Mouse (Mus musculus): ENCODE measurements around the gene Tspan9. TPM values are rescaled to one million over a fixed set of nuclear protein-coding genes. Genes with fewer than 3 reads are reported as not detected.

Gene Tspan9
- polyA plus RNA-seq, 1 experiment from 2014 or later: 141 TPM

DNA sequence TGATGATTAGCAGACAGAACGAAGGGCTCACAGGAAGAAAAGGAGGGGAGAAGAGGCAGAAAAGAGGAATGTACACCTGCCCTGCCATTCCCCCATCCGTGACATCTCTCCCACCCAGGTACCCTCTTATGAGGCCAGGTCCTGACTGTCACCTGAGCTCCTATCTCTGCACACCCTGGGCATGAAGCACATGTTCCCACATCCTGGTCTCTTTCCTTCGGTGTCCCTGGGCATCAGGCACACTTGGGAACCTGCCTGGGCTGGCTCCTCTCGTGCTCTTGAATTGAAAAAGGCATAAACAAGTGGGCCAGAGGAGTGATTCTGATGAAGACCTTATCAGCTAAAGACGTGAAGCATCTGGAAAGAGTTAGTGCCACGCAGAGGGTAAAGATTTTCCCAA lies 80.6 kb downstream of the Tspan9 start:
- H3K4me2 ChIP-seq: no peak overlapping the region
- ATAC-seq (ENCODE audit: insufficient number of reproducible peaks, low FRiP score, low TSS enrichment, low read depth): no peak
- H3K4me1 ChIP-seq: peaks cover 25% of the 10 kb centered on the region
- H3K36me3 ChIP-seq: no peaks in the 10 kb centered on the region
- H3K9me3 ChIP-seq: no peaks in the 10 kb centered on the region
- no peaks in the 10 kb centered on the region for H3K27me3 ChIP-seq
- no peak overlapping the region for H3K27ac ChIP-seq
- WGBS: 72% methylated on average over 6 of the region's 6 CpGs
- H3K4me3 ChIP-seq: no peak overlapping the region
- H3K9ac ChIP-seq: no peak overlapping the region

GRCm38 (mm10) chr6:128062216-128062615 lies 81.2 kb downstream of the Tspan9 start:
- Histone ChIP-seq H3K27me3 (no peaks in the 10 kb centered on the region), H3K36me3 (no peaks in the 10 kb centered on the region), H3K4me3 (no peak overlapping the region), H3K4me2 (no peak overlapping the region), H3K9me3 (no peaks in the 10 kb centered on the region), H3K4me1 (peaks cover 24% of the 10 kb centered on the region), H3K27ac (no peak overlapping the region), H3K9ac (no peak overlapping the region)
- WGBS: 90% methylated on average over 13 of the region's 13 CpGs
- ATAC-seq (ENCODE audit: insufficient number of reproducible peaks, low FRiP score, low TSS enrichment, low read depth): no peak

DNA sequence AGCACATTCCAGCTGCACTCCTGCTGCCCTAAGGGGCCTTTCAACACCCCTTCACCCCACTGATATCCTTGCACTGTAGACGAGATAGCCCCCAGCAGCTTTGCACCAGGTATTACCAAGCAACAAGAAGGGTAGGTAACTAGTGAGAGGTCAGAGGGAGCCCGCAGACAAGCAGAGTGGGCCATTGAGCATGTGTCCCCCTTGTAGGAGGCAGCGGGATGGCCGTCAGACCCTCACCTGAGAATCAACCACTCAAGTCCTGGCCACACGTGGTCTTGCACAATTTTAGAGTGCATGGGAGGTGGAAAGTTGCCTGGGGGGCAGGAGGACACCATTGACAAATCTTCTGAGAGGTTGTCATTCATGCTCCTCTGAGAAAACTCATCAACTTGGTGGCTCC lies 82.1 kb downstream of the Tspan9 start:
- 71% methylated on average over 5 of the region's 5 CpGs for WGBS
- Histone ChIP-seq H3K27me3 (no peaks in the 10 kb centered on the region), H3K27ac (no peak overlapping the region), H3K4me3 (no peak overlapping the region), H3K4me2 (no peak overlapping the region), H3K9ac (no peak overlapping the region), H3K36me3 (no peaks in the 10 kb centered on the region), H3K4me1 (peaks cover 16% of the 10 kb centered on the region), H3K9me3 (no peaks in the 10 kb centered on the region)
- ATAC-seq (ENCODE audit: insufficient number of reproducible peaks, low FRiP score, low TSS enrichment, low read depth): no peak

- Histone ChIP-seq H3K4me1 (peaks cover 4% of the 10 kb centered on the region; the same call in 1 of the 2 replicates), H3K27me3 (no peaks in the 10 kb centered on the region), H3K36me3 (no peaks in the 10 kb centered on the region), H3K4me3 (no peak overlapping the region), H3K4me2 (no peak overlapping the region), H3K27ac (no peak overlapping the region), H3K9ac (no peak overlapping the region), H3K9me3 (no peaks in the 10 kb centered on the region)
- ATAC-seq (ENCODE audit: insufficient number of reproducible peaks, low FRiP score, low TSS enrichment, low read depth): no peak
- 37% methylated on average over 9 of the region's 9 CpGs for WGBS
These were observed 84.8 kb downstream of the Tspan9 start for GRCm38 (mm10) chr6:128058570-128058969.

GRCm38 (mm10) chr6:128058157-128058556 lies 85.2 kb downstream of the Tspan9 start:
- H3K4me1 ChIP-seq: peaks cover 4% of the 10 kb centered on the region
- H3K4me3 ChIP-seq: no peak overlapping the region
- H3K9me3 ChIP-seq: no peaks in the 10 kb centered on the region
- no peak overlapping the region for H3K4me2 ChIP-seq
- no peak overlapping the region for H3K27ac ChIP-seq
- no peak for ATAC-seq (ENCODE audit: insufficient number of reproducible peaks, low FRiP score, low TSS enrichment, low read depth)
- no peaks in the 10 kb centered on the region for H3K27me3 ChIP-seq
- H3K9ac ChIP-seq: no peak overlapping the region
- 57% methylated on average over 7 of the region's 7 CpGs for WGBS
- no peaks in the 10 kb centered on the region for H3K36me3 ChIP-seq

DNA sequence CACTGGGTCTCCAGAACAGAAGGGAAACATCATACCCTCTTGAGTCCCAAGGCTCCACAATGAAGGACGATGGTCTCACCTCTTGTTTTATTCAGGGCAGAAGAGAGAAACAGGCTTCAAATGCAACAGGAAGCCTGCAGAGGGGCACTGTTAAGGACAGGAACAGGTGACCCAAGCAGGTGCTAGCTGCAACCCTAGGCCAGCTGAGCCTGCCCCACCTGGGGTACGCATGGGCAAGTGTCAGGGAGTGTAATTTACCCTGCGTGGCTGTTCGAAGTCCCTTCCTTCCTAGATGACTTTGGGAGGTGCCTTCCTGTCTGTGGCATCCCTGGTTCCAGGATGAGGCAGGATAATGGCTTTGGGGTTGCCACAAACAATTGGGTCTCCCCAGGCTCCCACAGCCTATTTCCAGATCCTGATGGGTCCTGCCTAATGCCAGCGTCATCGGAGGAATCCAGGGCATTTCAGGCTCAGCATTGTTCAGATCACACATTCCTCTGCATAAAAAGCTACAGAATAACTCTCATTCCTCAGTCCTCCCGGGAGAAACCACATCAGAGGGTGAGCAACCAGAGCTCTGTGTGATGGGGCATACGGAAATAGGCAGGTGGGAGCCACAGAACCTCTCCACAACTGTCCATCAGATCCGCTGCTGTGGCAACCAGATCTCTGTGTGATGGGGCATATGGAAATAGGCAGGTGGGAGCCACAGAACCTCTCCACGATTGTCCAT lies 90.2 kb downstream of the Tspan9 start:
- no peak overlapping the region for H3K27ac ChIP-seq
- no peaks in the 10 kb centered on the region for H3K36me3 ChIP-seq
- H3K27me3 ChIP-seq: no peaks in the 10 kb centered on the region
- ATAC-seq (ENCODE audit: insufficient number of reproducible peaks, low FRiP score, low TSS enrichment, low read depth): no peak
- peaks cover 7% of the 10 kb centered on the region; the same call in 1 of the 2 replicates for H3K4me1 ChIP-seq
- H3K4me2 ChIP-seq: no peak overlapping the region
- H3K9me3 ChIP-seq: no peaks in the 10 kb centered on the region
- no peak overlapping the region for H3K4me3 ChIP-seq
- H3K9ac ChIP-seq: no peak overlapping the region
- 69% methylated on average over 10 of the region's 10 CpGs for WGBS

DNA sequence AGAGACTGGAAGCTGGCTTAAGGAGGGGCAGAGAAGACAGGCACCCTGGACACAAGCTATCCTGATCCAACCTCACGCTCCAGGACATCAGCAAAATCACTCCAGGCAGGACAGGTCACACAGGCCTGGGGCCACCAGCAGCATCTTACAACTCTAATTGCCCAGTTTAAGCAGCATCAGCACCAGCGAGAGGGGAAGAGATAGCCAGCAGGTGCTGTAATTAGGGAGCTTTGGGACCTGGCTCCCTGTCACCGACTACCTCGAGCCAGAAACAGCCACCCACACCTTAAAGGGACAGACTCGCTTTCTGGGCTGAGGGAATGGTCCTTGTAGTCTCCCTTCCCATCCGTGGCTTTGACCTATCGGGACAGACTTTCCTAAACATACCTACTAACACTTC lies 95.7 kb downstream of the Tspan9 start:
- no peaks in the 10 kb centered on the region for H3K9me3 ChIP-seq
- H3K27me3 ChIP-seq: no peaks in the 10 kb centered on the region
- no peak overlapping the region for H3K4me2 ChIP-seq
- H3K27ac ChIP-seq: no peak overlapping the region
- peaks cover 12% of the 10 kb centered on the region for H3K4me1 ChIP-seq
- no peak for ATAC-seq (ENCODE audit: insufficient number of reproducible peaks, low FRiP score, low TSS enrichment, low read depth)
- no peak overlapping the region for H3K9ac ChIP-seq
- 59% methylated on average over 7 of the region's 7 CpGs for WGBS
- no peak overlapping the region for H3K4me3 ChIP-seq
- no peaks in the 10 kb centered on the region for H3K36me3 ChIP-seq

GRCm38 (mm10) chr6:128047239-128047638 lies 96.2 kb downstream of the Tspan9 start:
- H3K27ac ChIP-seq: no peak overlapping the region
- WGBS: 76% methylated on average over 8 of the region's 8 CpGs
- ATAC-seq (ENCODE audit: insufficient number of reproducible peaks, low FRiP score, low TSS enrichment, low read depth): no peak

DNA sequence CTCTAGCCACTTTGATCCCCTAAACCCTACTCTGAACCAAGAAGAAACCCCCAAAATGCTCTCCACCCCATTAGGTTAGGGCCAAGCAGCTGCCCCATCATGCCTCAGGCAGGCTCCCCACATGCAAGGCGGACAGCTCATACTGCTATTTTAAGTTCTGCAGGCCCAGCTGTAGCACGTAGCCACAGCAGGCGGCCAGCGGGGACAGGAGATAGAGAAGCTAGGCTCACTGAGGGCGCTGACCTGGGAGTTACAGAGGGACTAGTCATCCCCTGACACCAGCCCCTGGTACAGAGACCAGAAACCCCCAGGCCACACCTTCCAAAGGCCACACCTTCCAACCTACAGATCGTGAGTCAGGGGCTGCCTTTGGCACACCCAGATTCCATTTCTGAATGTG lies 96.6 kb downstream of the Tspan9 start:
- no peak overlapping the region for H3K9ac ChIP-seq
- no peaks in the 10 kb centered on the region for H3K27me3 ChIP-seq
- no peaks in the 10 kb centered on the region for H3K36me3 ChIP-seq
- H3K4me3 ChIP-seq: no peak overlapping the region
- H3K27ac ChIP-seq: no peak overlapping the region
- H3K9me3 ChIP-seq: no peaks in the 10 kb centered on the region
- 70% methylated on average over 6 of the region's 6 CpGs for WGBS
- H3K4me2 ChIP-seq: no peak overlapping the region
- peaks cover 14% of the 10 kb centered on the region for H3K4me1 ChIP-seq
- ATAC-seq (ENCODE audit: insufficient number of reproducible peaks, low FRiP score, low TSS enrichment, low read depth): no peak

More at GRCm38 (mm10) chr6:128047239-128047638, 96.2 kb downstream of the Tspan9 start:
- no peak overlapping the region for H3K9ac ChIP-seq
- no peak overlapping the region for H3K4me3 ChIP-seq
- H3K4me2 ChIP-seq: no peak overlapping the region
- H3K36me3 ChIP-seq: no peaks in the 10 kb centered on the region
- no peaks in the 10 kb centered on the region for H3K9me3 ChIP-seq
- H3K4me1 ChIP-seq: peaks cover 10% of the 10 kb centered on the region
- no peaks in the 10 kb centered on the region for H3K27me3 ChIP-seq

- no peaks in the 10 kb centered on the region for H3K27me3 ChIP-seq
These were observed 98.7 kb downstream of the Tspan9 start for GRCm38 (mm10) chr6:128044691-128045090.

GRCm38 (mm10) chr6:128043486-128043885 lies 99.9 kb downstream of the Tspan9 start:
- 65% methylated on average over 6 of the region's 6 CpGs for WGBS

More at GRCm38 (mm10) chr6:128044691-128045090, 98.7 kb downstream of the Tspan9 start:
- Histone ChIP-seq H3K4me3 (no peak overlapping the region), H3K4me1 (peaks cover 17% of the 10 kb centered on the region), H3K4me2 (no peak overlapping the region), H3K27ac (no peak overlapping the region), H3K36me3 (no peaks in the 10 kb centered on the region), H3K9ac (no peak overlapping the region), H3K9me3 (no peaks in the 10 kb centered on the region)
- ATAC-seq (ENCODE audit: insufficient number of reproducible peaks, low FRiP score, low TSS enrichment, low read depth): no peak
- WGBS: 72% methylated on average over 10 of the region's 10 CpGs

GRCm38 (mm10) chr6:128041836-128042235 lies 101.6 kb downstream of the Tspan9 start:
- H3K27ac ChIP-seq: no peak overlapping the region
- no peak overlapping the region for H3K9ac ChIP-seq
- no peaks in the 10 kb centered on the region for H3K36me3 ChIP-seq
- peaks cover 32% of the 10 kb centered on the region for H3K4me1 ChIP-seq
- 45% methylated on average over 6 of the region's 6 CpGs for WGBS
- no peak overlapping the region for H3K4me2 ChIP-seq
- no peak for ATAC-seq (ENCODE audit: insufficient number of reproducible peaks, low FRiP score, low TSS enrichment, low read depth)
- no peaks in the 10 kb centered on the region for H3K9me3 ChIP-seq
- no peak overlapping the region for H3K4me3 ChIP-seq
- H3K27me3 ChIP-seq: no peaks in the 10 kb centered on the region

More at GRCm38 (mm10) chr6:128043486-128043885, 99.9 kb downstream of the Tspan9 start:
- Histone ChIP-seq H3K36me3 (no peaks in the 10 kb centered on the region), H3K9ac (no peak overlapping the region), H3K4me2 (no peak overlapping the region), H3K27ac (no peak overlapping the region), H3K4me3 (no peak overlapping the region), H3K4me1 (peaks cover 20% of the 10 kb centered on the region), H3K9me3 (no peaks in the 10 kb centered on the region), H3K27me3 (no peaks in the 10 kb centered on the region)
- ATAC-seq (ENCODE audit: insufficient number of reproducible peaks, low FRiP score, low TSS enrichment, low read depth): no peak

All from limb, embryonic 15.5 days (tissue).